Mouse (Mus musculus) frontal cortex, postnatal 36 days (tissue): ENCODE data around the gene Smad3.

Experiments
- DNase-seq, 2 experiments: peaks; one replicate each; pipeline ENCODE4 v3.0.0; 2022; ENCODE audit warnings: low spot score in 2 of 2

The Smad3 gene

DNA sequence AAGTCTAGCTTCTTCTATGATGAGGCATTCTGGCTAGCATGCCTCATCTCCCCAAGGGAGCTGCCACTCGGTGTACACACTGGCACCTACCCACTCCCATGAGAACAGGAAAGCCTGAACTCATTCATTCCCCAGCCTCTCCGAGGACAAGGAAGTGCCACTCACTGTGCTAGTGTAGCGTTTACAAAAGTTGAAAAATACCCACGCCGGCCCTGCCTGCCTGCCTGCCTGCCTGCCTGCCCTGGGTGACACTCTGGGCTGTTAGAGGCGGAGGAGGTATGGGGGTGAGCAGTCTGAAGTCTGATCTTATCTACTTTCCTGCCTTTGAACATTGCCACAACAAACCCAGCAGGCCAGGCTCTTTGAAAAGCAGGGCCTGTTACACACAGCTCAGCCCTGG, 37.1 kb downstream of the Smad3 start:
- no peak for DNase-seq

DNA sequence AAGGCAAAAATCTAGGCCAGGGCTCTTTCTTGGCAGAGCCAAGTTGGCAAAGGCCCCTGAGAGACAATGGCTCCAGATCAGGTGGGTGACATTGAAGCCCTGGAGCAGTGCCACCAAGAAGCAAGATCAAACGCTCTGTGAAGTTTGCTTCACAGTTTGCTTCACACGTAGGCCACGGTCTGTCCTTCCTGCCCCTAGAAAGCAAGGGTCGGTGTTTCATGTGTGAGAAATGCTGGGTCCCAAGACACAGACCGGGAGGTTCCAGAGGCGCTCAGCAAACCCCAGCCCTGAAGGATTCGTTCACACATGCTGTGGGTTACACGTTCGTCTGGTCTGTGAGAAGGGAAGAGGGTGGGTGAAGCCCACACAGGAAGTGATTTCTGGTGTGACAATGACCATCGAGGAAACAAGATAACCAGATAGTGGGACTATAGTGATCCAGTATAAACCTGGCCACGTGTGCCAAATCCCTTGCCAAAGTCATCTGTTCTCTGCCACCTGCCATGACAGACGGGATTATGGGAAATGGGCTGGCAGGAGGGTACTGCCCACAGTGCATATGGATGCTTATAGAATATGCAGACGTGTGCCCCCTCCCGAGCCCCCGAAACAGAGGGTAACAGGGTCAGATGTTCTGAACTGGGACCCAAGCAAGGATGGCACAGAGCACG, 37.9 kb downstream of the Smad3 start:
- no peak for DNase-seq

DNA sequence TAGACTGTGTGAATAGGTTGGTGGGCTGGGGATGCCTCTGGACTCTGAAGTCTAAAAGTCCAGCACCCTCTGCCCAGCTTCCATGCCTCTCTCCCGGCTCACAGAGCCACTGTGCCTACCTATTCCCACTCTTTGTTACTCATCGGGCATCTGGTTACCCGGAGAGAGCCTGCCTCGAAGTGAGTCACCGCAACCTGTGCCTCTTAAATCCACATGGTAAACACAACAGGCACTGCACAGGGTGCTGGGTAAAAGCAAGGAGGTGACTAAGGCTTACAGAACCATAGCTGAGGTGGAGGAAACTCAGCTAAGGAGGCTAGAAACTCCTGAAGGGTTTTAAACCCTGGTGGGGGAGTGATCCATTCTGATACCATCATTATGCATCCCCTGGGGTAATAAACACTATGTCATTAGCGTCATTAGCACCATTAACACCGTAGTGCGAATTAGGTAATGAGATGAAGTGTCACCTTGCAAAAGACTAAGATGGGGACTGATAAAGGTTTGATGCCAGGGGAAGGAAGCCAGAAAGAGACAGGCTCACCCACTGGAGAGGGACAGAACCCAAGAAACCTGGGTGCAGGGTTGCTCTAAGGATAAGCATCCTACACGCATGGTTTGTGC, 38.9 kb downstream of the Smad3 start:
- DNase-seq = no peak

DNA sequence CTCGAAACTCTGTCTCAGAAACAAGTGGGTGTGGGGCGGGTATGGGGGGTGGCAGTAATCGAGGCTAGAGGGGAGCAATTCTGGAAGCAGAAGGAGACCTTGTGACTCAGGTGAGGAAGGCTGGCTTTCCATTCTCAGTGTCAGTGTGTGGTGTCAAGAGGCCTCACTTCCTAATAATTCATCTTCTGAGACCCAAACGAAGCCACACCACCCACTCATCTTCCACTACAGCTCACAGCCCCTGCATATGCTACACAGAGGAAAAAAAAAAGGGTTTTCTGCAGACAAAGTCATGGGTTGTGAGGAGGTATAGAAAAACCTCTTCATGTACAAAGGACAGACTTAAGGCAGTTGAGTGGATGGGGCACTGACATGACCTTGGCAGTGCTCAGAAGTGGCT, 39.6 kb downstream of the Smad3 start:
- DNase-seq = no peak

DNA sequence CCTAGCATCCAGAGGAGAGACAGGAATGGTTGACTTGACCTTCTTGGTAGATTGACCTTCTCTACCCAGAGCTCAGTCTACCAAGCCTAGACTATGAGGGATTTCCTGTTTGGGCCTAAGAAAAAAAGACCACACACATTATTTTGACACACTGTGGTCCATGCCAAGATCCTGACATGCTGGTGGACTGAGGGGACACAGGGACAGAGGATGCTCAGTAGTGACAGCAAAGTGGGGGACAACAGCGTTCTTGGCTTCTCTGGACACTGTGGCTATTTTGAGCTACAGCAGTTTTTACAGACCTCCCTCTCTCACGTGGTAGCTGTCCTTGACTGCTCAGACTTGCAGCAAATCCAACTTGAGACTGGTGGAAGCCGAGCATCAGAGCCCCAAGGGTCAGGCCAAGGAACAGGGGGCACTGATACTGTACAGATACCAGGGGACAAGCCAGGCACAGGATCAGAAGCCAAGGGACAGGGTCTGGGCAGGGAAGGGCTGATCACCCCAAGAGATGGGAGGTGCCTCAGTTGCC, 40.3 kb downstream of the Smad3 start:
- no peak for DNase-seq

DNA sequence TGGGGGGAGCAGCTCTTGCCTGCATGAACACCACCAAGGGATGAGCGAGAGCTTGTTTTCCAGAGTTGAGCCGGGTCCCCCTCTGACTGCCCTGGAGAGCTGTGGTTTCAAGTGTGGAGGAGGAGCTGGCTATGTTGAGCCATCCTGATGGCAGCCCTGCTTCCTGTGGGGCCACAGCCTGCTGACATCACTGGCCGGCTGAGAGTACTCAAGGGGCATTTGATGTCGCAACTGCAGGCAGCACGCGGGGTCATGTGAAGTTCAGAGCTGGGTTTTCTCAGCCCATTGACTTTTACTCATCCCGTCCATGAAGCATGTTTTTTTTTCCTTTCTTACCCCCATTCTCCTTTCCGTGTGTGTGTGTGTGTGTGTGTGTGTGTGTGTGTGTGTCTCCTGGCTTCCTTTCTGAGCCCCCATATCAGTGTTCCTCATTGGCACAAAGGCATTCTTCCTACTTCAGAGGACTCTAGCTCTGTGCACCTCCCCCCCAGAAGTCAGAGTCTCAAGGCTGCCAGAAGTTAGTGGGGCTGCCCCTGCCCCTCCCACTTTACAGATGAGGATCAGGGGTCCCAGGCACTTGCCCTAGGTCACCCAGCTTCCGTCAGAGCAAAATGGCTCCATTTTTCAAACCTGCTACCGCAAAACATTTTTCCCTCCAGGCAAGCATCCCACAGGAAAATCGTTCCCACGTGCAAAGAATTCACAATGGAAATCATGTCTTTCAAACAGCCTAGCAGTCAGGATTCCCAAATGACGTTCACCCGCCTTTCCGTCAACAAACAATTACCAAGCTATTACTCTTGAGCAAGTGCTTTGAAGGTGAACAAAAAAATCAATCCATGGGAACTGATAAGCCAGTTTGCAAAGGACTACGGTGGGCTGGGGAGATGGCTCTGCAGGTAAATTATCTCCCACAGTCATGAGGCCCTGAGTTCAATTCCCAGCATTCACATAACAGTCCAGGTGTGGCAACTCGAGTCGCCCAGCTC, 41.4 kb downstream of the Smad3 start:
- no peak for DNase-seq

DNA sequence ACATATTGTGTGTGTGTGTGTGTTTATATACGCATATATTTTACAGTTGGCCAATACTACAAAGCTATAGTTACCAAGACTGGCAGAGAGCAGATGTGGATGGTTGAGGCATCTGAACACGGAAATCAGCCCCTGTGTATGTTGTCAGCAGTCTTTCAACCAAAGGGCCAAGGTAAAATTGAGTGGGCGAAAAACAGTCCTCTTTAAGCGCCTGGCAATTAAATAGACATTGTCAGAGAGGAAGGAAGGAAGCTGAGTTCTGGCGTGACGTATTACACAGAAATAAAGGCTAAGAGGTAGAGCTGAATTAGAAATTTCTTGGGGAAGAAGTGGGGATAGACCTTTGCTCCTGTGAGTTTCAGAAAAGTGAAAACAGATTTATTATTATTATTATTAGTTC, 43.2 kb downstream of the Smad3 start:
- DNase-seq = no peak

DNA sequence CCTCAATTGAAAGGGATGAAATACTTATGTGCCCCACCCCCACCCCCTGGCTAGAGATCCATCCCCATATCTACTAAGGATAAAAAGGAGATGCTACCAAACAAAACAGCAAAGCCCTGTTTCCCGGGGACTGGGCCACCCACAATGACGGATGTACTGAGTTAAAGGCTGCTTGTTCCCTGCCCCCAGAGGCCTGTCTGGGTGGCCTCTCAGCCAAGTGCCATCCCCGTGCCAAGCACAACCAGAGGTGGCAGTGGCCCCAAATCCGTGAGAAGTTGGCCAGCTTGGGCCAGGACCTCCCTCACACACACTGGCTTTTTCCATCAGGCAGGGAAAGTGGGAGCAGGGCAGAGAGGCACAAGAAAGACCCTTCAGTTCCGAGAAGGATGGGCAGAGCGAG, 45.0 kb downstream of the Smad3 start:
- DNase-seq = peak in 1 of 2 experiments; percentile 31

DNA sequence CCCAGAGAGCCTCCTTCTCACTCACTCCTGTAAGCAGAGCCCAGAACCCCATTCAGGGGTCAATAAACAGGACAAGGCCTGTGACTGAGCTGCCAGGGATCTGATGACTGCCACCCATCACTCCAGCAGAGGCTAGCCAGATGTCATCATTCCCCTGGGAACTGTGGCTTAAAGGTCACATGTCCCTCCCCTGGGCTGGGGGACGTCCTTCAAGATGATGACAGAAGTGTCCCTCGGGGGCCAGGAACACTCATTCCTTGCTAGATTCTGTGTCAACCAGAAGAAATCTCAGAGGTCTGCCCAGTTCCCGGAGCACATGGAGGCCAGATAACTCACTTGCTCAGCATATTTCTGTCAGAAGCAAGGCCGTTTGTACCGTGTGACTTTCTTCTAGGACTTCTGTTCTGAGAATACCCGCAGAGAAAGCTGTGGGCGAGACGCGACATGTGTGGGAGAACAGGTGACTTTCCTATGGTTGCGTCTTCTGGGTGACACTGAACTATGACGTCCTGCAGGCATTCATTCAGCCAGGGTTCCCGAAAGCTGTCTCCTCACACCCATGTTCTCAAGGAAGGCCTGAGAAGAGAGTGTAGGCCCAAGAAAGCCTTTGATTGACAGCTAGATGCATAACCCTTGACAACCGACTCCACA, 46.1 kb downstream of the Smad3 start:
- DNase-seq = no peak

DNA sequence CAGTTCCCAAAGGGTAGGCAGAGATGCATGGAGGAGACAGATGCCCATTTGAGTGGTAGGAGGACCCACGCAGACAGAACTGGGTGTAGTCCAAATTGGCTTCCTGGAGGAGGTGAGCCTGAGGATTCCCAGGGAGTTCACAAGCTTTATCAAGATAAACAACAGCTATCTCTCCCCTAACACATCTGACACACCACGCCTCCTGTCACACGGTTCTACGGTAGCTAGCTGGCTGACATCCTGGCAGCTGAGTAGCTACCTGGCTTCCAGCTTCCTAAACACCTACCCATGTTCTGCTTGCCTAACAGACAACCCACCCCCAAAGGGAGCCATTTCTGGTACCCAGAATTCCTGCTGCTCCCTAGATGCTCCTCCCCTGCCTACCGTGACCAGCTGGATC, 47.9 kb downstream of the Smad3 start:
- no peak for DNase-seq

DNA sequence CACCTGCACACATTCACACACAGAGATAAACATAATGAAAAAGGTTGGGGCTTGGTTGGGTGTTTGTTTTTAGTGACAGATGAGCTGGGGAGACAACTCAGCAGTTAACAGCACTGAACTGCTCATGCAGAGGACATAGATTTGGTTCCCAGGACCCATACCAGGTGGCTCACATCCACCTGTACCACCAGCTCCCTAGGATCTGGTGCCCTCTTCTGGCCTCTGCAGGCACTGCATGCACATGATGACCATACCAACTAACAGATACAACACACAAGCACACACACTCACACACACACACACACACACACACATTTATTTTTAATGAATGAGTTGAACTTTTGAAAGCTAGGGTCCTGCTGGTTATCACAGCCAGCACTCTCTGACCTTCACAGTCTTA, 48.5 kb downstream of the Smad3 start:
- no peak for DNase-seq

DNA sequence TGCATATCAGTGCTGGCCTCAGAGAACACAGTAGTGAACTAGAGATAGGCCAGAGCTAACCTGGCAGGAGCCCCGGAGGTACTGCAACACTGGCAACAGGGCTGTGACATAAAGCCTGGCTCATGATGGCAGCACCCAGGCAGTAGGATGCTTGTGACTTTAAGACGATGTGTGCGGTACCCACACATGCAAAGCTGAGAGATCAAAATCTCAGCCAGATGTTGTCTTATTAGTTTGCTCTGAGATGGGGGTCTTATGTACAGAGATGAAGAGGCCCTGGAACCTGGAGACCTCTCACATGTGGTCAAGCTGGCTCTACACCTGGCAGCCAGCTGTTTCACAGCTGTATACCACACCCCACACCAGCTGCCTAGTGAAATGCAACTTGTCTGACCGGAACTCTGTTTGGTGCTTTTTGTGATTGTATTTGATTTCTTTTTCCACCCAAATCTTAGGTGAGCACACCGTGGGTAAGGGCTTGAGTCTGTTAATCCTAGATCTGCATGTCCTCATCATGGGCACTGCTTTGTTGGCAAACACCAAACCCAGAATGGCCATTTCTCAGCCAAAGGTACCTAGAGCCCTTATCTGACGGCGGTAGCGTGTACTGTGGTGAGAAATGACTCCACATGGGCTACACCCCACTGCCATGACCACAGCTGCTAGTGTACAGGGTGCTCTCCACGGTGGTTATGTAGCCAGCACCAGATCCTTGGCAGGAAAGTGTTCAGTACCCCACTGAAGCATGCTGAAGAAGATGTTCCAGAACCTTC, 49.8 kb downstream of the Smad3 start:
- no peak for DNase-seq

DNA sequence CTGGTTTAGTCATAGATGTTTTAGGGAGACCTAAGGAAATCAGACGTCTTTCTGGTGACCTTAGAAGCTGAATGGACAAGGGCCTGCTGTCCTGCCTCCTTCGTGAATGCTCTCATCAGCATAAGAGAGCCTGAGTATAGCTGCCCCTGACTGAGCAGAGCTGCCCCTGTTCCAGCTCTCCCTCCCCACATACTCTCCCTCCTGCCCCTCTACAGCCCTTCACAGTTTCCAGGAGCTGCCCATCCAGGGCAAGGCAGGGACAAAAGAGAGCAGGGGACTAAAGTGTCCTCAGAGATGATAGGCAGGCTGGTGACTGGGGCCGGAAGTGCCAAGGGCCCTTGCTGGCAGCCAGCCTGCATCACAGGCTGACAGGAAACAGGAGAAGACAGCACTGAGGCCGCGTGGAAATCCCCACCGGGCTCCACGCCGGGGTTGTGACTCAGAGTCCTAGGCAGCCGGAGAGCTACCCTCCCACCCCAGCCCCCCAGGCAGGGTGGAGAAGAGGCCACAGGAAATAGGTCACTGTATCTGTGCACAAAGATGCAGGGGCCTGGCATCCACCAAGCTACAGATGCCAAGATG, 51.6 kb downstream of the Smad3 start:
- peak; percentile 37 to 38 for DNase-seq

DNA sequence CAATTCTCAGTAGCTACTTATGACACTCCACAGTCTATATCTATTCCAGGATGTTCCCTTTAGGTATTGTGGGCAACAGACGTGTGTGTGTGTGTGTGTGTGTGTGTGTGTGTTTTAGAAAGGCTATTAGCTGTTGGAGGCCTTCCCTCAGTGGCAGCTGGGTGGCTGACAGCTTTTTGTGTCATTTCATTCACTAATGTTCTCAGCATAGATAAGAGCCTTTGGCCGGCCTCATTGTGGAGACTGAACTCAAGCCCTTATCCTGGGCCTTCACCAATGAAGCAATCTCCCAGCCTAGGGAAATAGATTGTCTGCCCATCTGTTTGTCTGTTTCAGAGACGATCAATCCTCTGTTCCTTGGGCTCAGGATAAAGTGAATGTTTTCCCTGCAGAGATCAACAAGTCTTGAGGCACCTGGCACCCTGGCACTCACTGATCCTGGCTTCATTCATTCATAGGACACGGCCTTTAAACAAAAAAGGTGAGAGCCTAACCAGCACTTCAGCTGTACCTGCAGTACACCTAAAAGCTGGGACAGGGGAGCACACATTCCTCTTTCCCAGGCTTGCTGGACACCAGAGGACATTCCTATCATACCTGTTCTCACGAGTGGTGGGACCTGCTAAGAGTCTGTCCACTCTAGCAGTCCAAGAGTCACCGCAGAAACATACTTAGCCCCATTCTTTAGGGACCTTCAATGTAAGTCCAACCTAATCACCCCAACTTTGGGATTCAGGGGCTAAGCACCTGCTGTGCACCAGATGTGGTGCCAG, 52.6 kb downstream of the Smad3 start:
- DNase-seq = no peak

DNA sequence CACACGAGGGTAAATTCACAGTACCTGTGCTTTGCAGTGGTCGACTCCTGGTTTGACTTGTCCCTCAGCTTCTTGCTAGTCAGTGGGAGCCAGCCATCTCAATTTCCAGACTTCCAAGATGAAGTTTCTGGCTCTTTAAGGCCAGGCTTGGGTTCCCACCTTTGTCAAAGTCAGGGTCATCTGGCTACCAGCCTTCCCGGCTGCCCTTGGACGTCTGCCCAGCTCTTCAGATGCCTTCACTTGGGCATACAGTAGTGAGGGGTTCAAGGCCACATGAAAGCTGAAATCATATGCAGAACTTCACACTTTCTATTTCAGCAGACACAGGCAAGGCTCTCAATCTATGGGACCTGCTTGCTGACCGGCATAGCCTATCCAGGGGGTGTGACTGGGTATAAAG, 53.7 kb downstream of the Smad3 start:
- no peak for DNase-seq

DNA sequence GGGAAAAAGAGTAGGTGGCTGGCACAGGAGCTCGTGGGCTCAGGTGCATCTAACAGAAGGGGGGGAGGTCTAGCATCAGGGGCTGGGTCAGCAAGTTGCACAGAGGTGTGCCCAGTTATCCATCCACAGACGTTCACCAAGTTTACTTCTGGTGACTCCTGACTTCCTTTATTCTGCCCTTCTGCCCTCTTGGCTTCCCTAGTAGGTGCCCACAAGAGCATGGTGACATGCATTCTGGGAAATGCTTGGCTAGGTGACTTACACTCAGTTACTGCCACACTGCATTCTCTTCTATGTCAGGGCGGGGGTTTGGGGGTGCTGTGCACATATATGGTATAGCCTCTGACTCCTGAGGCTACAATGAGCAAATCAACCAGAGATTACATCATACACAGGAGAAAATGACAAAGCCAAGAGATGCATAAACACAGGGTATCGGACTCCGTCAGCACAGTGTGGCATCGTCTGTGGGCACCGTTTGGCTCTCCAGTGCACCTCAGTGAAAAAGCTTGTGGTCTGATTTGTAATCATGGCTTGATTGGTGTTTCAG, 54.5 kb downstream of the Smad3 start:
- DNase-seq = no peak

DNA sequence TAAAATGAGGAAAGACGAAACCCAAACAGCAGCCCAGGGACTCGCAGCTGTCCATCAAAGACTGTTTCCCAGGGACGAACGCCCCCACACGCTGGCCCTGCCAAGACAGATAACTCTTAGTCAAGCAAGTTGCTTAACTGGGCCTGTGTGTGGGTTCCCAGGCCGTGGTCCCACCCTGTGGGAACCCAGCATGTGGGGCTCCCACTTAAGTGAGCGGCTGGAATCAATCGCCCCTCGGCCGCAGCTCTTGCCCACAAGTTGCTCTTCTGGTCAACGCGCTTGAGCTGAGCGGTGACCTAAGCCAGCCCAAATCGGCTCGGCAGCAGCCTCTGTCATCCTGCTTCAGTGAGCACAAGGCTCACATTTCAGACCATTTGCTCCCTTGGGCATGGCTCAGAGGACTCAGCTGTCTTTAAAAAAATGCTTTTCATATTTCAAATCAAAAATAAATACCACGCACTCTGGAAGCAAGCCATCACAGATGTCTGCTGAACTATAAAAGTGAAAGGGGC, 55.2 kb downstream of the Smad3 start:
- DNase-seq = peak; percentile 38 to 40

DNA sequence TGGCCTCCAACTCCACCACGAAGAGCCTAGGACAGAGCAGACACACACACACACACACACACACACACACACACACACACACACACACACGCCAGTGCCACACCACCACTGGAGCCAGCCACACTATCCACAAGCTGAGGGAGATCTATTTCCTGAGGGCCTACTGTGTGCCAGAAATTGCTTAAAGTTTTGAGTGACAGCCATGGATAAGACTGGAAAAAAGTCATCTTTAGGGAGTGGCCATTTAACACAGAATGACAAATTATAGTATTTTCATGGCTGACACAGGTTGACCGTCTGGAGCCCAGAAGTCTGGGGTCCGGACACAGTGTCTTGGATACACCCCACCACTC, 55.9 kb downstream of the Smad3 start:
- no peak for DNase-seq

DNA sequence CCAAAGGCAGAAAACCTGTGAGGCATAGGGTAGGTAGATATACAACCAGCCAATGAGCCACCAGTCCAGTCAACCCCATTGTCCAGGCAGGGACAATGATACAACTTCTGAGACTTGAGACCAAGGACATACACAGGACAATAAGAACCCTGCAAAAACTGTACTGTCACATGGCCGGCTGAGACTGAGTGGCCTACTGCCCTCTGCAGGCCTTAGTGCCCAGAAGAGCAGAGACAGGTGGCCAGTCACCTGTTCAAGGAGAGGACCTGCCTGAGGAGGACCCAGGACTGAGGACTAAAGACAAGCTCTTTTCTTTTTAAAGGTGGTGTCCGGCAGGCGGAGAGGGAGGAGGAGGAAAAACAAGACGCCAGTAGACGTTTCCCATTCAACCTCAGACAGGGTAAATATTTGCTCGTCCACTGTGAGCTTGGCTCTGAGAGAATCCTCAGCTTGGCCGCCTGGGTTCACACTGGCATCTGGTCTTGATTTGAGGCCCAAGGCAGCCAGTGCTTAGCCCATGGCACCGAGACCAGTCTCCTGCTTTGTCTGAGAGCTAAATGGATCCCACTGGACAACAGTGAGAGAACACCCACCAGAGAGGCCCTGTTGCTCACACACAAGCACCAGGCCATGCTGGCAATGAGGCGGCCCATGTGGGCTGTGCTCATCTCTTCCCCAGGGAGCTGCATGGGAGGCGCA, 56.4 kb downstream of the Smad3 start:
- no peak for DNase-seq
